Mouse (Mus musculus) heart, adult 2 months (tissue): ENCODE measurements around the gene Smim11. TPM values are rescaled to one million over a fixed set of nuclear protein-coding genes. Genes with fewer than 3 reads are reported as not detected.

Source experiments
- DNase-seq, 2 experiments: peaks; one replicate each; pipeline ENCODE4 v3.0.0; 2021
- H3K27ac ChIP-seq: fragments of 200-600 bp; 2 replicates; pipeline ENCODE4 v1.8.1; 2022
- H3K27me3 ChIP-seq: fragments of 200-500 bp; 2 replicates; pipeline ENCODE4 v1.6.1; 2012; ENCODE audit warnings: mild to moderate bottlenecking, low read length, inconsistent platforms, mixed read lengths; ENCODE audit not compliant: control insufficient read depth, insufficient read depth
- H3K36me3 ChIP-seq: fragments of 200-500 bp; 2 replicates; pipeline ENCODE4 v1.6.1; 2012; ENCODE audit warnings: low read length, inconsistent platforms; ENCODE audit not compliant: control insufficient read depth, insufficient read depth
- H3K4me1 ChIP-seq: fragments of 200-500 bp; 2 replicates; pipeline ENCODE4 v1.6.1; 2011; ENCODE audit warnings: low read length; ENCODE audit not compliant: control insufficient read depth, insufficient read depth
- H3K4me3 ChIP-seq: fragments of 200-600 bp; 2 replicates; pipeline ENCODE4 v1.8.1; 2022
- H3K79me2 ChIP-seq: fragments of 200-500 bp; replicated peaks from 2 replicates; pipeline ENCODE4 v1.6.1; 2012; ENCODE audit warnings: mild to moderate bottlenecking, inconsistent platforms, low read length, moderate library complexity, mixed read lengths; ENCODE audit not compliant: control insufficient read depth, insufficient read depth
- H3K9ac ChIP-seq: fragments of 200-500 bp; 2 replicates; pipeline ENCODE4 v1.6.1; 2012; ENCODE audit warnings: low read depth, mild to moderate bottlenecking, control low read depth, inconsistent platforms, low read length, mixed read lengths
- CTCF ChIP-seq: fragments of 200-600 bp; IDR thresholded peaks from 2 replicates; pipeline ENCODE4 v1.8.1; 2022; ENCODE audit warnings: antibody characterized with exemption, mild to moderate bottlenecking, moderate library complexity
- EP300 ChIP-seq: fragments of 200-500 bp; IDR thresholded peaks from 2 replicates; pipeline ENCODE4 v1.6.1; 2011; ENCODE audit warnings: low read depth, low read length, control low read depth; ENCODE audit not compliant: insufficient read depth
- POLR2A ChIP-seq: fragments of 200-500 bp; IDR thresholded peaks from 2 replicates; pipeline ENCODE4 v1.6.1; 2011; ENCODE audit warnings: mild to moderate bottlenecking, low read depth, low read length, control low read depth; ENCODE audit not compliant: insufficient read depth
- WGBS: fragments of 180-500 bp; shearing (Covaris S2); methylation state at CpG from one replicate; pipeline ENCODE4 v1.1.7; 2018; 5-methylcytosine and 5-hydroxymethylcytosine counted together
- intact Hi-C: fragments of 180-260 bp; cut with DNase I; formaldehyde crosslinking; loops from one replicate; pipeline ENCODE4 v1.15.1; 2025
- polyA plus RNA-seq: library from polyadenylated mRNA; depleted of rRNA; stranded (reverse); fragments of >200 nt; gene quantifications from 2 replicates; pipeline ENCODE4 v1.2.3, GENCODE M21; 2012; rRNA removed
- total RNA-seq, 2 experiments: library from RNA; stranded (reverse); gene quantifications; 2 replicates each; pipeline ENCODE4 v1.2.3; 2021

Smim11 gene
- total and polyA plus RNA-seq, 3 experiments, result 55.4 to 89.9 (median 76.1) TPM

DNA sequence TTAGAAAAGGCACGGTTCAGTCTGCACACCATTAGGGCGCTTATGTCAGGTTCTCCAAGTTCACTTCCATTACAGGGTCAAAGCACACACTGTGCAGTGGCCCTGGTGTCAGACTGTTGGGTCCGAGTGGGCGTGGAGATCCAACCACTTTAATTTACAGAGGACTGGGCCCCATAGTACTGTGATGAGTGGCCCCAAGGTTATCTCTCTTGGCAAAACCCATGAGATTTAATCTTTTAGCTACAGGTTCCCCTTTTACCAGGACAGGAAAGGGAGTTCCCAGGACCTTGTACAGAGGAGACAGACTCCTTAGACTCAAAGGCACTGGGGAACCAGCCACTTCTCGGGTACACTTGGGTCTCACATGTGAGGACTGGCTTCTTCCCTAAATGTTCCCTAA is 54.3 kb downstream of the Smim11 start:
- no peak overlapping the region for H3K9ac ChIP-seq
- no peak overlapping the region for H3K27ac ChIP-seq
- no peaks in the 10 kb centered on the region for H3K4me1 ChIP-seq
- 58% methylated on average over 5 of the region's 5 CpGs for WGBS
- intact Hi-C loops, result no loop called here
- DNase-seq, result no peak
- H3K4me3 ChIP-seq, result no peak overlapping the region
- no peaks in the 10 kb centered on the region for H3K79me2 ChIP-seq
- H3K36me3 ChIP-seq, result no peaks in the 10 kb centered on the region
- TF ChIP-seq CTCF (no peak), POLR2A (no peak), EP300 (no peak)
- H3K27me3 ChIP-seq, result no peaks in the 10 kb centered on the region

DNA sequence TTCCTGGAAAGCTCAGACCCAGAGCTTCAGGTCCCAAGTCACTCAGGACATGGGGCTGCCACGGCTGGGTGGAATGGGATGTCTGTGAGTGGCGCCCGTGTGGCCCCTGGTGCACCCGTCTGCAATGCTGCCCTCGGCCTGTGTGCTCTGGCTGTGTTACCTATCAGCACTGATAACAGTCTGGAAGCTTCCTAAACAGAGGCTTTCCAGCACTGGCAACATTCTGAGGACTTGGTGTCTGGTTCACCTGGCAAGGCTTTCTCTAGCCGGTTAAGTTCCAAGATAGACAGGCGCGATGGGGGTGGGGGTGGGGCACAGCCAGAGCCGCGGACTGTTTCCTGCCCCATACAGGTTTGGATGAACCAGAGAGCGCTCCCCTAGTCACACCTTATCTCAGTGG is 54.9 kb downstream of the Smim11 start:
- Histone ChIP-seq H3K27ac (no peak overlapping the region), H3K4me1 (no peaks in the 10 kb centered on the region), H3K36me3 (no peaks in the 10 kb centered on the region), H3K79me2 (no peaks in the 10 kb centered on the region), H3K9ac (no peak overlapping the region), H3K27me3 (no peaks in the 10 kb centered on the region), H3K4me3 (no peak overlapping the region)
- DNase-seq, result peak in 1 of 2 experiments; percentile 43
- TF ChIP-seq EP300 (no peak), POLR2A (no peak), CTCF (no peak)
- 38% methylated on average over 11 of the region's 11 CpGs for WGBS
- intact Hi-C loops, result no loop called here

DNA sequence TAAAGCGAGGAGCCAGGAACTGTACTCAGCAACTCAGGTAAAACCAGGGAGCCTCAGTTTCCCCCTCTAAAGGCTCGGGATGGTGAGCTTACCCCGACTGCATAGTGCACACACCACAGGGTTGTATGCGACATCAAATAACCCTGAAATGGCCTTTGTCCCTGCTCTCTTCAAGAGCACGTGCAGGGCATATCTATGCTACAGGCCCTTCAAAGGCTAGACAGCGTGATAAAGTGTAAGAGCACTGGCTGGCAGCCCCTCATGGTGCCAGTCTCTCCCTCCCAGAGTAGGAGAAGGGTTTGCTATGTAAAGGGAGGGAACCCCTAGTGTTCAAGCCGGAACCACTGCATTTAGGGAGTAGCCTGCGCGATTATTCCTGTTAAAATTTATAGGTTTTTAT is 55.9 kb downstream of the Smim11 start:
- DNase-seq, result no peak
- H3K9ac ChIP-seq, result no peak overlapping the region
- H3K79me2 ChIP-seq, result no peaks in the 10 kb centered on the region
- WGBS, result 58% methylated on average over 9 of the region's 9 CpGs
- intact Hi-C loops, result no loop called here
- no peaks in the 10 kb centered on the region for H3K36me3 ChIP-seq
- H3K27me3 ChIP-seq, result no peaks in the 10 kb centered on the region
- no peak overlapping the region for H3K4me3 ChIP-seq
- no peak overlapping the region for H3K27ac ChIP-seq
- no peak for TF ChIP-seq EP300
- TF ChIP-seq CTCF, result no peak
- no peak for TF ChIP-seq POLR2A
- H3K4me1 ChIP-seq, result no peaks in the 10 kb centered on the region

DNA sequence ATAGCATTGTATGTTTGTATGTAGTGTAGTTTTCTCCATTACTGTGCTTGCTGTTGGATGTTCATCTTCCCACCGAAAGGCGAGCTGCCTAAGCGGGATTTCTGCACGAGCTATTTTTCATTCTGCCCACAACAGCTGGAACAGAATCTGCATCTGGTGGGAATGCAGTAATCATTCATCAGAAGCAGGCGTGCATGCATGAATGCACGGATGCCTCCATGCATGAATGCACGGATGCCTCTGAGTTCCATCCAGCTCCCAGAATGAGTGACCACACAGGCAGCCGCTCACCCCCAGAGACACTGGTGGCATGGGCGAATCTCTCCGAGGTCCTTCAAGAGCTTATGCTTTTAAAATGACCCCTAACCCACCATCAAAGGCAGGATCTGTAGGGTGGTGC is 56.5 kb downstream of the Smim11 start:
- no peaks in the 10 kb centered on the region for H3K27me3 ChIP-seq
- intact Hi-C loops, result no loop called here
- no peak overlapping the region for H3K4me3 ChIP-seq
- 79% methylated on average over 10 of the region's 10 CpGs for WGBS
- no peak overlapping the region for H3K9ac ChIP-seq
- no peak for TF ChIP-seq POLR2A
- no peak for TF ChIP-seq CTCF
- no peak for TF ChIP-seq EP300
- no peak for DNase-seq
- H3K36me3 ChIP-seq, result no peaks in the 10 kb centered on the region
- H3K4me1 ChIP-seq, result no peaks in the 10 kb centered on the region
- no peaks in the 10 kb centered on the region for H3K79me2 ChIP-seq
- H3K27ac ChIP-seq, result no peak overlapping the region

DNA sequence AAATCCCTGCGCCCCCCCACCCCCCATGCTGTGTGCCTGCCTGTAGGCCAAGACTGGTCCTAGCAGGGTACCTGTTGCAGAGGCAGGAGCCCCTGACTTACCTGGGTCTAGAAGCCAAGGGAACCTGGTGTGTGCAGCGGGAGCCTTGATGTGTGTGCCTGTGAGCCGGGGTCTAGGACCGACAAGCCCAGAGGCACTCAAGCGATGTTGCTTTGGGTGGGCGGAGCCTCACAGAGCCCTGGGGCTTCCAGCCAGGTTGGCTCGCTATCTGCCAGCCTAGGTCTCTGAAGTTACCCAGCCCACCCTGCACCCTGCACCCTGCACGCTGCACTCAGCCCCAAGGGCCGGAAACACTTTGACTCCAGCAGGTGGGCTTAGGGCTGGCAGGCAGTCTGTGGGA is 57.6 kb downstream of the Smim11 start:
- TF ChIP-seq CTCF, result no peak
- TF ChIP-seq EP300, result no peak
- Histone ChIP-seq H3K4me1 (no peaks in the 10 kb centered on the region), H3K36me3 (no peaks in the 10 kb centered on the region), H3K79me2 (no peaks in the 10 kb centered on the region), H3K27ac (no peak overlapping the region), H3K27me3 (no peaks in the 10 kb centered on the region), H3K4me3 (no peak overlapping the region), H3K9ac (no peak overlapping the region)
- DNase-seq, result no peak
- WGBS, result 27% methylated on average over 9 of the region's 9 CpGs
- intact Hi-C loops, result no loop called here

DNA sequence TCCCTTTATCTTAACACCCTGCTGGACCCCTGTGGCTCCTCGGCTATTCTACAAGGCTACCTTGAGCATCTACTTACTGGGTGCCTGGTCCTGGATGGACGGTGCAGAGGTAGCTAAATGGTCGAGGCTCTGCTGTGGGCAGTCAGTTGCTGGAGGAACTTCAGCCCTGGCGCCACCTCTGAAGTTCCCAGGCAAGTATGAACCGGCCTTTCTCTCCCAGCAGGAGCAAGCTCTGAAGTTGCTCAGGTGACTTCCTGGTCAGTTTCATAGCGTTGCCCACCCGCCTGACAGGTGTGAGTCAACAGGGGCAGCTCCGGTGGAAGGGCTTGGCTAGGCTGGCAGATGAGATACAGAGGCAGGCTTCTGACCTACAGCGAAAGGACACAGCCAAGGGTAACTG is 58.1 kb downstream of the Smim11 start, which contains the start of gene Kcne1:
TSS of gene Kcne1 (minus strand) at position 240 of the 400 bp plus-strand sequence.
- Histone ChIP-seq H3K79me2 (no peaks in the 10 kb centered on the region), H3K9ac (no peak within 1 kb of the TSS), H3K27ac (no peak within 1 kb of the TSS), H3K36me3 (no peaks in the 10 kb centered on the region), H3K4me1 (no peaks in the 10 kb centered on the region), H3K4me3 (no peak within 1 kb of the TSS), H3K27me3 (no peaks in the 10 kb centered on the region)
- intact Hi-C loops, result no loop called here
- no peak for DNase-seq
- 44% methylated on average over 9 of the region's 9 CpGs for WGBS
- no peak for TF ChIP-seq EP300
- TF ChIP-seq POLR2A, result no peak

DNA sequence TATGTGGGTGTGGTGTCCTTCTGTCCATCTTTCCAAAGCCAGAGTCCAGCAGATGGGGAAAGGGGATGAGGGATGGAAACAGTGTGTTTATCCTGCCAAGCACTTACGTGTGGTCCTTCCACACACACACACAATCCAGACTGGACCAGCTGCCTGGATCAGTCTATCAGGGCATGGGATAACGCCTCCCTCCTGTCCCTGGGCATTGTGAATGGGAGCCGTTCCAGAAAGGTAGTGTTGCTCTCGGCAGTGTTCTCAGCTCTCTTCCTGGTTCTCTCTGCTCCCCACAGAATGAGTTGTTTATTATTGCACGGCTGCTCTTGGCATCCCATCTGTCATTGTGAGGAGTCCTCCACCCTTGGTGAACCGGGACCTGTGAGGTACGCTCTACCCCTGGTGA is 59.6 kb downstream of the Smim11 start:
- WGBS, result 65% methylated on average over 7 of the region's 7 CpGs
- H3K79me2 ChIP-seq, result no peaks in the 10 kb centered on the region
- TF ChIP-seq CTCF (no peak), EP300 (no peak), POLR2A (no peak)
- H3K27me3 ChIP-seq, result no peaks in the 10 kb centered on the region
- no peak for DNase-seq
- H3K36me3 ChIP-seq, result no peaks in the 10 kb centered on the region
- no peak overlapping the region for H3K27ac ChIP-seq
- no peak overlapping the region for H3K9ac ChIP-seq
- no peaks in the 10 kb centered on the region for H3K4me1 ChIP-seq
- H3K4me3 ChIP-seq, result no peak overlapping the region
- intact Hi-C loops, result no loop called here

Other genes starting within 250 kb of the Smim11 start
- 10 to 100 TPM; 53.0 to 58.4 TPM for gene Mrps6, start 243.0 kb upstream of the Smim11 start, total RNA-seq
- gene Mrps6, start 243.0 kb upstream of the Smim11 start, polyA plus RNA-seq, result 40.5 and 43.0 TPM in 2 replicates
- gene Gm49711, start 243.0 kb upstream of the Smim11 start, total RNA-seq, result not detected
- not detected in 2 replicates for gene Gm49711, start 243.0 kb upstream of the Smim11 start, polyA plus RNA-seq
- 1 to 10 TPM; 3.2 to 8.1 TPM for gene Slc5a3, start 243.0 kb upstream of the Smim11 start, total RNA-seq
- 1.6 and 2.5 TPM in 2 replicates for gene Slc5a3, start 243.0 kb upstream of the Smim11 start, polyA plus RNA-seq
- not detected for gene Kcne2, start 8.9 kb upstream of the Smim11 start, total RNA-seq
- gene Kcne2, start 8.9 kb upstream of the Smim11 start, polyA plus RNA-seq, result not detected in 2 replicates
- 1 to 10 TPM in 1 of 2 experiments, under 1 TPM in 1; 0.78 to 1.2 TPM for gene Fam243, start 20.2 kb downstream of the Smim11 start, total RNA-seq
- 0.14 and 0.20 TPM in 2 replicates for gene Fam243, start 20.2 kb downstream of the Smim11 start, polyA plus RNA-seq
- 10 to 100 TPM in 1 of 2 experiments, 1 to 10 TPM in 1; 6.9 to 11.6 TPM for gene Kcne1, start 58.2 kb downstream of the Smim11 start, total RNA-seq
- gene Kcne1, start 58.2 kb downstream of the Smim11 start, polyA plus RNA-seq, result 34.8 and 36.5 TPM in 2 replicates
- 100 to 1,000 TPM in 1 of 2 experiments, 10 to 100 TPM in 1; 63.0 to 112 TPM for gene Rcan1, start 169.6 kb downstream of the Smim11 start, total RNA-seq
- 40.7 and 61.8 TPM in 2 replicates for gene Rcan1, start 169.6 kb downstream of the Smim11 start, polyA plus RNA-seq
- gene Clic6, start 184.4 kb downstream of the Smim11 start, total RNA-seq, result under 1 TPM; 0.07 to 0.18 TPM
- 0.09 and 0.92 TPM in 2 replicates for gene Clic6, start 184.4 kb downstream of the Smim11 start, polyA plus RNA-seq